Mouse (Mus musculus): ENCODE measurements around the gene Bnip1.

Gene Bnip1

GRCm38 (mm10) chr17:26780750-26781571 lies at the start of gene Bnip1:
Gene Bnip1 (plus strand): TSS chr17:26781066.
- peak; percentile 90 to 91 for DNase-seq

GRCm38 (mm10) chr17:26742581-26742980 lies 38.3 kb upstream of the Bnip1 start:
- DNase-seq = no peak

DNA sequence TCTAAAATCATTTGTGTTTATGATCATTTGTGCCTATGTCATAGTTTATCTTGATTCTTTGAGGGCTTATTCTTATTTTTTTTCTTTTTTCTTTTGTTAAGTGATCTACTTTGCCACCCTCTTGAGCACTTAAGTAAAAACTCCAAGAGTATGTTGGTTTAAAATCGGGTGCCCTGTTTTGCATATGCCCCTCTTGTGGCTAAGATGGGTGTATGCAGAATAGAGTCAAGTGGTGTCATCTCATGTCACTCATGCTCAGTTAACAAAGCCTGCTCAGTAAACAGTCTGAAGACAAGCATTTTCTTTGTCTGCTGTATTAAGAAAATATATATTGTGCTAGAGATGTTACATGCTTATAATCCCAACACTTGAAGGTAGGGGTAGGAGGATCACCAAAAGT lies 37.6 kb upstream of the Bnip1 start:
- DNase-seq = no peak

- DNase-seq = no peak
Measured at GRCm38 (mm10) chr17:26749975-26750374, 30.9 kb upstream of the Bnip1 start.

DNA sequence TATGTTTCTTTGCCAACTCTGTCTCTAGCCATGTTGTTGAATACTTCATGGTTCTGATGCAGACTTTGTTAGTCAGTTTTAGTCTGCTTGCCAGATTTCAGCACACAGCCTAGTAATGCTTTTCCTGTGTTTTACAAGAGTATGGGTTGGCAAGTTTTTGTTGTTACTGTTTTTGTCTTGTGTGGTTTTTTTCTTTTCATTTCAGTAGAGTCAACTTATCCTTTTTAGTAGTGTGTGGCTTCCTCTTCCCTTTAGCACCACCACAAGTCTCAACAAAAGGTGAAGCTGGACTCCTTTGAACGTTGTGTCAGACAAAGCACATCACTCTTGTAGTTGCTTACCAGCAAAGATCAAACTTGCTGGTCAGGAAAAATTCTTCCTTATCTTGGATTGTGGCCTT lies 28.6 kb upstream of the Bnip1 start:
- DNase-seq = no peak

DNA sequence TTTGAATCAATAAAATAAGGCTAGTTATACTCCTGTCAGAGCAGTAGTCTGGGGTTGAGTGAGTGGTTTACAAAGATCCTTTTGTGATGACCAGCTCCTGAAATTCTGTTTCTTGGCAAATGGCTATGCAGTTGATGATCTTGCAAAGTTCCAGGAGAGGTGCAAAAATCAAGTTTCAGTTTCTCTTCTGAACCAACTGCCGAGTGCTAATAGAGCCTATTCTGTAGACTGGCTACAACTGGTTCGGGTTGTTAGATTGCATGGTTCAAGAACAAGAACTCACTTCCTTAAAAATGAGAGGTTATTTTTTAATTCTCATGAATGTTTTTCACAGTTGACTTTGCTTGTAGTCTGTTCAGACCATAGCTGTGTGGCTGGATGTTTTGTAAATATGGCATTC lies 27.4 kb upstream of the Bnip1 start:
- DNase-seq = no peak

DNA sequence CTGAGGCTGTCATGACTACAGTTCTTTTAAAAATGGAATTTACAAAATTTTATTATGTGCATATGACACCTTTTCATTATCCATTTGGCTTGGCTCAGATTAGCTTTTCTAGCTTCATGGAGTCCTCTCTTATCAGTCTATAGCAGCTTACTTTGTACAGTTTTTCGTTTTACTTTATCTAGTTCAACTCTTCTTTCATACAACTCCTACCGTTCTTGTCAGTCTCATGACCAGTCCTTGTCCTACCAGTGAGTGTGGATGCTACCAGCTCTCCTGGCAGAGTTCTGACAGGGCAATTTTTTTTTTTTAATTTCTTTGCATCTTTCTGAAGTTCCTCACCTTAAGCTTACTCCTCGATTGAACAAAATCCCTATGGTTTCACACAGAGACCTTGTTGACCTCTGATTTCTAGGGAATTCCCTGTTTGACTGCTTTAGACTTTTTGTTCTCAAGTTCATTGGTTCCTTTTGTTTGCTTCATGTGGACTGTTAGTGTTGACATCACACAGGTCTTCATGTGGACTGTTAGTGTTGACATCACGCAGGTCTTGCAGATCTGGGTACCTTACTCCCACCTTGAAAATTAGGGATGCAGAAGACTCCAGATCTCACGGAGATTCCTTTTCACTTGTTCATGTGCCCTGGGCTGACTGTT lies 13.6 kb upstream of the Bnip1 start:
- no peak for DNase-seq

DNA sequence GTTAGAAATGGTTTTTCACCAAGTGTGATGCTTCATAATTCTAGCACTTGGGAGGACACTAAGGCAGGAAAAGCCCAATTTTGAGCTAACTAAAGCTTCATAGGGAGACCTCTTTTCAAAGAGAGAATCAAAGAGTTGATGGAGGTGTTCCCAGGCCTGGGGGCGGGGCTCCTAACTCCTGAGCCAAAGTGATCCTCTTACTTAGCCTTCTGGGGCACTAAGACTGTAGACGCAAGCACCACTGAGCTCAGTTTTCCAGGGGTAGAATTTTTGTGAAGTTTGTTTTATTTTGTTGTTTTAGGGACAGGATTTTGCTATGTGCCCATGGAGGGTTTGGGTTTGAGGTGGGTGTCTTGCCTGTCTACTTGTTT lies 13.1 kb upstream of the Bnip1 start:
- no peak for DNase-seq

DNA sequence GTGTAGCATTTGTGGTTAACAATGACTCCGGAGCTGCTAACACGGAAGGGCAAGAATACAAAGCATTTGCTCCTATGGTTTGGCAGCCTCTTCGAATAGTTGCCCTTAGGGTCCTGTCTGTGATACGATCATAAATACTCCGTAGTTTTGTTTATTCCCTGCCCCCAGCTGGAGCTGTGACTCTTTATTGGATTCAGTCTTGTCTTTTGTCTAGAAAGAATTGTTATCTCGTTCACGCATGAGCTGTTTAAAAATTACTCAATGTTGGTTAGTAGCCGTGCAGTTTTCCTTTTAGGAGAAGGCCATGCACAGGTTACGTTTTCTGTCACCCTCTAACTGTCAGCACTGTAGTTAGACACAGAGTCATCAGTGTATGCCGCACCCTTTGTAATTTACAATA lies 4.7 kb upstream of the Bnip1 start:
- DNase-seq = no peak

DNA sequence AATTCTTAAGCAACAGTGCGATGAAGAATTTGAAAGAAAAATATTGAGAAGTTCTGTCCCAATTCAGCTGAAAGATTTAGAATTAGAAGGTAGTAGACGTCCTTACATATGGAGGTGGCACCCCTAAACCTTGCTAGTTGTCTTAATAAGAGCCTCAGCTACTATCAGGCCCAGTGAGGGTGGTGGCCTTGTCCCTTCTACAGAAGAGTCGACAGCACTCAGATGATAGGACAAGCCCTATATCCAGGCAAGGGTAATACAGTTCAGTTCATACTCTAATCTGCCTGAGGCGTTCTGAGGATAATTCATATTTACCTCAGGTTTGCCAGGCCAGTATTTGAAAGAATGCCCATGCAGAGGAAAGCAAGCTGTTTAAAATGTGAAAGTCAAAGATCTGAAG lies 2.9 kb upstream of the Bnip1 start:
- no peak for DNase-seq

DNA sequence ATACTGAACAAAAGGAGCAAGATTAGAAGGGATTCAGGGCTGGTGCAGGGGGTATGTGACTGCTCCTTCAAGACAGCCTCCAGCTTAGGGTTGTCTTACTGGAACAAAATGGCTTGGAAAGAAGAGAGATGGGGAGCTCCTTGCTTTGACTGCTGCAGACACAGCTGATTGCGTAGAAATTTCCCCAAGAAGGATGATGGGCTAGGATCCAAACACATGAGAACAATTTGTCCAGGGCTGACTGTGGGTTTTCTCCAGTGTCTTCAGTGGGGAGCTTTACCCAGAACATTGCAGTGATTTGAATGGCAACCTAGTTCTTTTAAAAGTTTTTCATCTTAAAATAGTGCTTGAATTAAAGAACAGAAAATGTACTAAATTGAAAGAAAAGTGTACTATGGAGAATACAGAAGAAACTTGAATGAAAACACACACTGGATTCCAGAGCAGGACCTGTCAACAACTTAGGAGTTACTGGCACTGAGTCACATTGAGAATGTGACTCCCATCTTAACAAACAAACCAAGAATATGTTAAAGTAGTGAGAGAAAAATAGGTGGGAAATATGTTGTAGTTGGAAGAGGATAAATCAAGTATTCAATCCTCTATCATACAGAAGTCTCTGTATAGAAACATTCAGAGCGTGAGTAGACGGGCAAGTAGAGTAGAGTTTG lies 2.3 kb upstream of the Bnip1 start:
- DNase-seq = no peak

DNA sequence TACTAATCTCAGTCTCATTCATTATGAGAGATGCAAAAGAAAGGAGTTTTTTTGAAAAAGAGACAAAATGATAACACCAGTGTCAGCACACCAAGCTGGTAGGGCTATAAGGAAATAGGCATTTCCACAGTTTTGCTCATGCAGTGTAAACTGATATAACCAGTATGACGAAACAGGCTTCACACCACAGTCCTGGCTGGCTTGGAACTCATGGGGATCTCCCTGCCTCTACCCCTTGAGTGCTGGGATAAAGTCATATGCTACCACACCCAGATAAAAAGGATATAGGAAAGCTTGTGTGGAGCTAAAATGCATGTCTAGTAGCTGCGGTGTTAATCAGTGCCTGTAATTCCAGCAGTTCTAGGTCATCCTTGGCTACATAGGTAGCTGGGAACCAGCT lies 1.4 kb upstream of the Bnip1 start:
- DNase-seq = no peak

DNA sequence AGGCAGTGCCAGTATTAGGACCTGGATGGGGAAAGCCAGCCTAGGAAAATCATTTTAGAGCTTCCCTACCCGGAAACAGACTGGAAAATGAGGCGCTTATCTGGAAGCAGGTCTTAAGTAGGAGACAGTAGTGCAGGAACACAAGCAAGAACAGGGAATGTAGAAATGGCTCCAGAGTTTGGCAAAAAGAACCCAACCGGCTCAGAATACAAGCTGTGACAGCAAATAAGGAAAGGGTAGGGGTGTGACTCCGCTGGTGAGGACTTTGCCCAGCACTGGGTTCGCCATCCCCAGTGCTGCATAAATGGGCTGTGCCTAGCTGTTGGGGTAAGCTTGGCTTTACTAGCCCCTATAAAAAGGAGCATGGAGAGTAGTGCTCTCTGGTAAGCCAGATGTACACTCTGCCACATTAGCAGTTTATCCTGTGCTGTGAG lies 761 bp downstream of the Bnip1 start:
- DNase-seq = no peak

- no peak for DNase-seq
Measured at GRCm38 (mm10) chr17:26784525-26784924, 3.7 kb downstream of the Bnip1 start.

GRCm38 (mm10) chr17:26786586-26786985 lies 5.7 kb downstream of the Bnip1 start:
- DNase-seq = no peak

GRCm38 (mm10) chr17:26788986-26789385 lies 8.1 kb downstream of the Bnip1 start:
- DNase-seq = no peak

DNA sequence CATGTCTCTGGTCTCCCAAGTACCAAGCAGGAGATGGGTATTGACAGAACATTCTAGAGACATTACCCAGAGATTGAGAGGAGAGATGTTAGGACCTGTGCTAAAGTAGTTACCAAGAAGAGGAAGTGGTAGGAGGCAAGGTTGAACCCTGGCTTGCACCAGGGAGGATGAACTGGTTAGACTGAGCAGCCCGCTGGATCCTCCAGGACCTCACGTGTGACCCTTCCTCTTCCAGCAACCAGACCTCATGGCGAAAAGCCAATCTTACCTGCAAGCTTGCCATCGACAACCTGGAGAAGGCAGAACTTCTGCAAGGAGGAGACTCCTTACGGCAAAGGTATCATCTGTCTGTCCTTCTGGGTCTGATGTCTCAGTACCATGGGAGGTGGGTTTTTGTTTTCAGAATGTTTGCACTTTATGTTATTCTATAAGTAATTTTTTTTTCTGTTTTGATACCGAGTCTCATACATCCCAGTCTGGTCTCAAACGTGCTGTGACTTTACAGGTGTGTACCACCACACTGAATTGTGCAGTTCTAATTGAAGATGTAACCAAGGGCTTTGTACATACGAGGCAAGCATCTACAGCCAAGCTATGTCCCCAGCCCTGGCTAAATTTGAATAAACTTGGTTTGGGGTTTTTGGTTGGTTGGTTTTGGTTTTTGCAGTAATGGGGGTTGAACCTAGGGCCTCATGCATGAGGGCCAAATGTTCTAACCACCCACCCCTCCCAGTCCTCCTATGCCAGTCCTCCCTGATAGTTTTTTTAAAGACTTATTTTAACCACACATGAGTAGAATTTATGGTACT lies 8.8 kb downstream of the Bnip1 start:
- no peak for DNase-seq

GRCm38 (mm10) chr17:26790269-26791214 lies 9.7 kb downstream of the Bnip1 start:
- no peak for DNase-seq

DNA sequence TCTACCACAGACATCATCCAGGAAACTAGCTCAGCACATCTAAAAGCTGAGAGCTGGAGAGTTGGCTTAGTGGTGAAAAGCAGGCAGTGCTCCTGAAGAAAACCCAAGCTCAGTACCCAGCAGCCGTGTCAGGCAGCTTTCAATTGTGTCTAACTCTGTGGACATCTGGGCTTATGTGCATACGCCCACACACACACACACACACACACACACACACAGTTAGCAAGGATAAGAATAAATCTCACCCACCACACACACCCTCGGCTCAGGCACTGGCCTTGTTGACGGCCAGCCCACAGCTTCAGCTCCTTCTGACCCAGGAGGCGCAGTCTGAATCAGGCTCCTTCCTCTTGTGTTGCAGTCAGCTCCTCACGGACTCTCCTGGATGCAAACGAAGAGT lies 10.7 kb downstream of the Bnip1 start:
- DNase-seq = no peak

- no peak for DNase-seq
Measured at GRCm38 (mm10) chr17:26792096-26792495, 11.2 kb downstream of the Bnip1 start.

GRCm38 (mm10) chr17:26793068-26793765 lies 12.4 kb downstream of the Bnip1 start:
- DNase-seq = no peak

All from cerebellum, postnatal 25 days (tissue).